Mouse (Mus musculus): ENCODE measurements around the gene Tspan15. TPM values are rescaled to one million over a fixed set of nuclear protein-coding genes. Genes with fewer than 3 reads are reported as not detected.

The Tspan15 gene
- polyA plus RNA-seq, 1 experiment from 2014 or later = 22.6 TPM

DNA sequence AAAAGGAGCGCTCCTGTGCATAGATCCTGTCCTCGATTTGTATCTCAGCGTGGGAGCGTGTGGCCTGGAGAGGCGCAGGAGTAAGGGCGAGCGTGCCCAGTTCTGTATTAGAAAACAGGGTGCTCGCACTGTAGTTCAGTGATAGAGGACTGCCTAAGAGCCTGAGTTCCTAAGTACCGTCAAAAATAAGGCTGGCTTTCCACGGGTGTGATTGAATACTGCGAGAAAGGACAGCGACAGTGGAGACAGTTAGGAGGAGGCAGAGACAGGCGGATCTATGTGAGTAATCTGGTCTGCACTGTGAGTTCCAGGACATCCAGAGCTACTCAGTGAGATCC lies 313 bp upstream of the Tspan15 start:
- ATAC-seq (peak; percentile 20), DNase-seq (ENCODE audit: low read depth, low spot score) (no peak)
- H3K27me3 ChIP-seq = no peaks in the 10 kb centered on the region
- TF ChIP-seq CTCF (IDR thresholded peaks at IDR 0.05) = no peak
- CTCF ChIA-PET = interaction anchor here (1.4 kb wide), 1 partner anchor 22 kb away, joined by 3 read pairs; no protein-coding TSS in a partner anchor
- in situ Hi-C loops (cut with MboI; ENCODE audit: low pct_unique_long_range_greater_than_20kb) = no loop called here
- POLR2A ChIA-PET = no interaction called here

DNA sequence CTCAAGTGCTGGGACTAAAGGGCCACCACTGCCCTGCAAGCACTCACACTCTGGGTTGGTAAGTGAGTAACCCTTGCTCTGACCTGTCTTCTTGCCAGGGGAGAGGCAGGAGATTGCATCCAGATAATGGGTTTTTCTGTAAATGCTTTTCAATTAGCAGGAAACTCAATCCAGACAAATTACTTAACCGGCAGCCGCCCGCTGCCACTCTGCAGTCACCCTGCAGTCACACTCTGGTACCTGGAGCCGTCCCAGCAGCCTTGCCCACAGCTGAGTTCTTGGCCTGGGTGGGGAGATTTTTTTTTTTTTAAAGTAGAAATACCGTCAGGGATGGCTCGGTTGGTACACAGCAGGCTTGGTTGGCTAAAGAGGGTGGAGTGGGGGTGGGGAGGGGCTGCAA lies 2.9 kb downstream of the Tspan15 start:
- H3K27me3 ChIP-seq = no peaks in the 10 kb centered on the region
- DNase-seq (ENCODE audit: low read depth, low spot score) (no peak), ATAC-seq (no peak)
- ChIA-PET CTCF (no interaction called here), POLR2A (interaction anchor here (0.7 kb wide), 1 partner anchor 182 kb away, joined by 5 read pairs; no protein-coding TSS in a partner anchor)
- in situ Hi-C loops (cut with MboI; ENCODE audit: low pct_unique_long_range_greater_than_20kb) = no loop called here
- no peak for TF ChIP-seq CTCF (IDR thresholded peaks at IDR 0.05)

DNA sequence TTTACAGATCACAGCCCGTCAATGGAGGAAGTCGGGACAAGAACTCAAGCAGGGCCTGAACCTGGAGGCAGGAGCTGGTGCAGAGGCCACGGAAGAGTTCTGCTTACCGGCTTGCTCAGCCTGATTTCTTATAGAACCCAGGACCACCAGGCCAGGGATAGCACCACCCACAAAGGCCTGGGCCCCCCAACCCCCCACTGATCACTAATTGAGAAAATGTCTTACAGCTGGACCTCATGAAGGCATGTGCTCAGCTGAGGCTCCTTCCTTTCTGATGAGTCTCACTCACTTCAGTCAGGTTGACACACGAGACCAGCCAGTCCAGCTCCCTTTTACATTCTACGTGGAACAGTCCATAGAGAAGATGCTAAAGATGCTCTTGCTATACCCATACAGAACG lies 5.2 kb downstream of the Tspan15 start:
- no peaks in the 10 kb centered on the region for H3K27me3 ChIP-seq
- ChIA-PET CTCF (no interaction called here), POLR2A (no interaction called here)
- TF ChIP-seq CTCF (IDR thresholded peaks at IDR 0.05) = no peak
- in situ Hi-C loops (cut with MboI; ENCODE audit: low pct_unique_long_range_greater_than_20kb) = no loop called here
- DNase-seq (ENCODE audit: low read depth, low spot score) (no peak), ATAC-seq (no peak)

DNA sequence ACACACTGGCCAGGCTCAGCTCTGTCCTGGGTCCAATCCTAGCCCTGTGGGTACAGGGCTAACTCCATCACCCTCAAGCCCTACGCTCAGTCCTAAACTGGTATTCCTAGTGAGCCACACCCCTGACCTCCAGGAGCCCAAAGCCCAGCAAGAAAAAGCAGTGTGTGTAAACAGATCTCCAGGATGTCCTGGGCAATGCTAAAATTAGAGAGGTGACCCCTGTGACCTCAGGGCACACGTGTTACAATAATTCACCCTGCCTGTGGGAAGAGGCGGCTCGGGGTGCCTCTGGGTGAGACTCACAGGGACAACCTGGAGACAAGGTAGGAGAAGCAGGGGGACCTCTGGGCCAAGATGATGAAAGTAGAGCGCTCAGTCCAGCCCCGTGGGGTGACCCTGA lies 6.8 kb downstream of the Tspan15 start:
- no peak for ATAC-seq
- ChIA-PET CTCF (no interaction called here), POLR2A (no interaction called here)
- no peak for DNase-seq (ENCODE audit: low read depth, low spot score)
- no peaks in the 10 kb centered on the region for H3K27me3 ChIP-seq
- TF ChIP-seq CTCF (IDR thresholded peaks at IDR 0.05) = no peak
- in situ Hi-C loops (cut with MboI; ENCODE audit: low pct_unique_long_range_greater_than_20kb) = no loop called here

DNA sequence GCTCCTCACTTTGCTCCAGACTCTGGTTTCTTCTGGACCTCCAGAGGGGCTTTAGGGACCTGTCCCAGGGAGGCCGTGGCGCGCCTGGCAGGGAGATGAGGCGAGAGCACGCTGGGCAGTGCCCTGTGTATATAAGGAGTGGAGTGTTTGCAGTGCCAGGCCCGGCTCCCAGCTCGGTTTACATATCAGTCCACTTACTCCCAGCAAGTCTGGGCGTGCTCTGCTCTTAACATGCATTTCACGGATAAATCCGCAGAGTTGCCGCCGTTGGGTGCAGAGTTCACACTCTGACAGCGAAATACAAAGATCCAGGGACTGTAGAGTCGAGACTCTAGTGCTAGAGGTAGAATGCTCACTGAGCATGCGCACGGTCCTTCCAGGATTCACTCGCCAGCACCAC lies 8.3 kb downstream of the Tspan15 start:
- no peaks in the 10 kb centered on the region for H3K27me3 ChIP-seq
- DNase-seq (ENCODE audit: low read depth, low spot score) (no peak), ATAC-seq (no peak)
- ChIA-PET POLR2A (no interaction called here), CTCF (interaction anchor here (0.9 kb wide), 1 partner anchor 12 kb away, joined by 3 read pairs; no protein-coding TSS in a partner anchor)
- in situ Hi-C loops (cut with MboI; ENCODE audit: low pct_unique_long_range_greater_than_20kb) = no loop called here
- no peak for TF ChIP-seq CTCF (IDR thresholded peaks at IDR 0.05)

DNA sequence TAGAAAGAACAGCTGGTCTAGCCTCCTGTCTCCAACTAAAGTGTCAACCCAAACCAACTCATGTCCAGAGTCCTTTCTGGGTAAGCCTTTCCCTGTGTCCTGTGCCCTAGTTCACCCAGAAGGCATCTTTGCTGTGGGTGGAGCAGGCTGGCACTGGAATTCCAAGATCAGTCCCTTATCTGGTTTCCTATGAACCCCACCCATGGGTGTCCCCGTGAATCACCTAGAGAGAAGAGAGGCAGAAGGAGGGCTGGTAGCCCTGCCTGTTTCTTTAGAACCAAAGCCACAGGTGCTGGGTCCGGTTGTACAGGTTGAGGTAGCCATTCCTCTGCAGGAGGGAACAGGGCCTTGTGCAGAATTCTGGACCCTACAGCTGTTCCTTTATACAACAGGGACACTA lies 9.4 kb downstream of the Tspan15 start:
- in situ Hi-C loops (cut with MboI; ENCODE audit: low pct_unique_long_range_greater_than_20kb) = no loop called here
- no peak for ATAC-seq
- ChIA-PET POLR2A (no interaction called here), CTCF (no interaction called here)
- TF ChIP-seq CTCF (IDR thresholded peaks at IDR 0.05) = no peak
- no peaks in the 10 kb centered on the region for H3K27me3 ChIP-seq
- no peak for DNase-seq (ENCODE audit: low read depth, low spot score)

DNA sequence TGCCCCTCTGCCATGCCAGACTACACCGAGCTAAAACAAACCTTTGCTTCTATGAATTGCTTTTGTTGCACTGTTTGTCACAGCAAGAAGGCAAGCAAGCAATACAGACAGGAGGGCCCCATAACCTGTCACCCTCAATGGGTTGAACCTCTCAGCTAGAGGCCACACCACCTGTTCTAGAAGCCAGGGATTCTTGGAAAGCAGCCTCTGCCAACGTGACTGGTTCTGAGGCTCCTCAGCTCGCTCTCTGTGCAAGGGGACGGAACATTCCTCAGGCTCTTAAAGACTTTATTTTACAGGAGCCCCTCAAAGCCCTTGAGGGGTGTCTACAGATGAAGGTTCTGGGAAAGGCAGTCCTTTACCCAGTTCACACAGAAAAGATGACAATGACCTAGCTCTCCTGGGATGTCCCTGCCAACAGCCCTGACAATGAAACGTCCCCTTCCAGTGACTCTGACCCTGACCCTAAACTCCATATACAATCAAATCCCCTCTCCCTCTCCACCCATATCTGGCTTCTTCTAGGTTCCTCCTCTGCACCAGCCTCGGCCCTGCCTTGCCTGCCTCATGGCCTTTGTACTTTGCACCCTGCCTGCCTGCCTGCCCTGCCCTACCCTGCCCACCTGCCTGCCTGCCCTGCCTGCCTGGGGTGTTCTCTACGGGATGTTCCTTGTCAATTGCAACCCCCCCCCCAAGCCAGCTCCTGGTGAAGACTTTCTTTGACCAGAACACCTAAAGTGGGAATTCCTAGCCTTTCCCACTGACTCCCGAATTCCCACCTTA lies 10.1 kb downstream of the Tspan15 start:
- in situ Hi-C loops (cut with MboI; ENCODE audit: low pct_unique_long_range_greater_than_20kb) = no loop called here
- TF ChIP-seq CTCF (IDR thresholded peaks at IDR 0.05) = no peak
- no peaks in the 10 kb centered on the region for H3K27me3 ChIP-seq
- no peak for ATAC-seq
- ChIA-PET POLR2A (no interaction called here), CTCF (interaction anchor here (0.7 kb wide), 1 partner anchor 11 kb away, joined by 3 read pairs; no protein-coding TSS in a partner anchor)
- no peak for DNase-seq (ENCODE audit: low read depth, low spot score)

DNA sequence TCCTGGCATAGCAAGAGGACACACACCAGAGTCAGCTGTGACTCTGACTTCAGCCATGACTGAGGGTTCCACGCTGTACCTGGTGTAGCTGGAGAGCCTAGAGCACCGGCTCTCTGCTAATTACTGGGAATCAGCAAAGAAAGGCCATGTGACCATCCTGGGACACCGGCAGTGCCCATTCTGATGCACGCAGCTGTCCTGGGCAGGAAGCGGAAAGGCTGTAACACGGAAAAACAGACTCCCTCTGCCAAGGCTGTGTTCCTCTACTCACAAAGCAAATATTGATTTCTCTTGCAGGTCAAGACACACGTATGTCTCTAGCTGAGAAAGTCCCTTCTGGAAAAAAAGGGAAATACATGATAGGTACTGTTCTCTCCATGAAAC lies 12.3 kb downstream of the Tspan15 start:
- no peak for DNase-seq (ENCODE audit: low read depth, low spot score)
- TF ChIP-seq CTCF (IDR thresholded peaks at IDR 0.05) = no peak
- no peaks in the 10 kb centered on the region for H3K27me3 ChIP-seq
- ATAC-seq = no peak
- POLR2A ChIA-PET = interaction anchor here (0.6 kb wide), 1 partner anchor 12 kb away, joined by 3 read pairs; no protein-coding TSS in a partner anchor
- CTCF ChIA-PET = no interaction called here
- in situ Hi-C loops (cut with MboI; ENCODE audit: low pct_unique_long_range_greater_than_20kb) = no loop called here

DNA sequence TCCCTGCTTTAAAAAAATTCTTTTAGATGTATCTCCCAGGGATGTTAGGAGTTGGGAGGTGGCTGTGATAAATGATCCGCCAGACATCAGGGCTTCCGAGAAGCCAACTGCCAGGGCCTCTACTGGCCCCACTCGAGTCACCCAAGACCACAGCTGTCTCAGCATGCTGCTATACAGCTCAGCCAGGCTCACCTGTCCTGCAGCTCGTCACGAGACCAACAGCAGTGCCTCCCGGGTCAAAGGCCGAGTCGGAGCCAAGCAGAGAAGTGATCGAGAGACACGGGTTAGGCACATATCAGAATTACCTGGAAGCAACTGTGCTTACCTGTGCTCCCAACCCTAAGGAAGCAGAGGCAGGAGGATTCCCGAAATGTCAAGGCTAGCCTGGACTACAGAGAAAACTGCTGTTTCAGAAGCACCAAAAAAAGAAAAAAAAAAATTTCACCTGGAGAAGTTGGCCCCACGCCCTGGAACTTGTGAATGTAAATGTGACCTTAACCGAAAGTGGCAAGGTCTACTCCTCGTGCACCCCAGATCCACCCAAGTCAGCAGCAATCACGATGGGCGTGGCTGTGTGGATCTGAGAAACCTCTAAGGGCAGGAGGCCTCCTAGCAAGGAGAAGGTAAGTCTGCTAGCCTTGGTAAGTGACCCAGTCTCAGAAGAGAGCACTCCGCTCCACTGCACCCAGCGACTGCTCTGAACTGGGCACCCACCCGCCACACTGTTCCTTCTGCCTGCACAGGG lies 12.8 kb downstream of the Tspan15 start:
- ATAC-seq (no peak), DNase-seq (ENCODE audit: low read depth, low spot score) (no peak)
- no peak for TF ChIP-seq CTCF (IDR thresholded peaks at IDR 0.05)
- H3K27me3 ChIP-seq = no peaks in the 10 kb centered on the region
- POLR2A ChIA-PET = interaction anchor here (0.6 kb wide), 1 partner anchor 12 kb away, joined by 3 read pairs; no protein-coding TSS in a partner anchor
- in situ Hi-C loops (cut with MboI; ENCODE audit: low pct_unique_long_range_greater_than_20kb) = no loop called here
- CTCF ChIA-PET = no interaction called here

DNA sequence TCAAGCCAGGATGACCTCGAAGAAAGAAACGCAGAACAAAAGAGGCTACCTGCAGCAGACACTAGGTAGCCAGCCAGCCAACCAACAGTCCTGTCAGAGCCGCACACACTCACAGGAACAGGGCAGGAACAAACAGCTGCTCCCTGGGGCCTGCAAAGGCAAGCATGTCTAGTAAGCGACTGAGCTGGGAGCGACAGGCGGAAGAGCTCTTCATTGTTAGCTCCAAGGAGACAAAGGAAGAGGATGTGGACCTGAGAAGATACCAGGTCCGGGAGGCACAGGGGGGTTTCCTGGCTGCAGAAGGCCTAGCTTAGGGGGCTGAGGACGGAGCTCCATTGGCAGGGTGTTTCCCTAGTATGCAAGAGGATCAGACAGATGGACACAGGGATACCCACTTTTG lies 13.9 kb downstream of the Tspan15 start:
- CTCF ChIA-PET = interaction anchor here (1.3 kb wide), 1 partner anchor 27 kb away, joined by 3 read pairs; no protein-coding TSS in a partner anchor
- no peak for DNase-seq (ENCODE audit: low read depth, low spot score)

DNA sequence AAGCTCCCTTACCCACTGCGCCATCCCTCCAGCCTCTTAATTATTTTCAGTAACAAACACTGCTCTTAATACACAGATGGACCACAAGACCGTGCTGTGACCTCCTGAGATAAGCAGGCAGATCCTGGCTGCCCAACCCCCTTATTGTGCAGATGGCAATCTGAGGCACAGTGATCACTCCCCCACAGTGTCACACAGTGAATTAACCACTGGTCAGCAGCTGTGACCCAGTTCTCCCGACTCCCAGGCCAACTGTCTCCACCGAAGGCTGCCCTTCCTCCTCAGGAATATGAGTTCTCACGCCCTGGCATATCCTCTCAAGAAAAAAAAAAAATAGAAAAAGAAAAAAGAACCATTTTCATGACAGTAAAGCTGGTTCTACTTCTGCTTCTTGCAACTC lies 14.5 kb downstream of the Tspan15 start:
- ChIA-PET POLR2A (interaction anchor here (0.6 kb wide), 1 partner anchor 1955 kb away, joined by 3 read pairs; no protein-coding TSS in a partner anchor), CTCF (interaction anchor here (1.3 kb wide), 1 partner anchor 27 kb away, joined by 3 read pairs; no protein-coding TSS in a partner anchor)
- TF ChIP-seq CTCF (IDR thresholded peaks at IDR 0.05) = no peak
- DNase-seq (ENCODE audit: low read depth, low spot score) (no peak), ATAC-seq (no peak)
- H3K27me3 ChIP-seq = no peaks in the 10 kb centered on the region
- in situ Hi-C loops (cut with MboI; ENCODE audit: low pct_unique_long_range_greater_than_20kb) = no loop called here

More for the DNA sequence above, 13.9 kb downstream of the Tspan15 start:
- no peak for ATAC-seq
- in situ Hi-C loops (cut with MboI; ENCODE audit: low pct_unique_long_range_greater_than_20kb) = no loop called here
- no peaks in the 10 kb centered on the region for H3K27me3 ChIP-seq
- no peak for TF ChIP-seq CTCF (IDR thresholded peaks at IDR 0.05)
- POLR2A ChIA-PET = no interaction called here

All from Patski (cell line).